Comparison of ENCODE assay signal across 8 mouse cellular contexts in genomic region chr8:85431281-85432167, GRCm38 (mm10). TPM values are rescaled to one million over a fixed set of nuclear protein-coding genes. Genes with fewer than 3 reads are reported as not detected.
A peak's percentile ranks its signal among the peaks of the same experiment; 100 is the strongest.
DNase-seq lines count a peak whose midpoint lies in the region; ATAC-seq and TF ChIP-seq lines count a peak whose summit lies in the region.

No protein-coding gene starts in this region.

- no peaks in the 10 kb centered on the region for H3K27me3 ChIP-seq in heart, embryonic 11.5 days (ENCODE audit: control insufficient read depth, insufficient read depth, low read length)
- H3K27me3 ChIP-seq in forebrain, embryonic 16.5 days (replicated peaks; ENCODE audit: control insufficient read depth, insufficient read depth, low read length): no peaks in the 10 kb centered on the region
- H3K27me3 ChIP-seq in liver, embryonic 14.5 days (ENCODE audit: control insufficient read depth, insufficient read depth, low read length): no peaks in the 10 kb centered on the region

- peaks cover 20% of the 10 kb centered on the region for H3K4me1 ChIP-seq in heart, embryonic 11.5 days (ENCODE audit: control insufficient read depth, insufficient read depth, low read length)
- H3K4me1 ChIP-seq in forebrain, embryonic 16.5 days (replicated peaks; ENCODE audit: control insufficient read depth, insufficient read depth, low read length): peaks cover 23% of the 10 kb centered on the region
- peaks cover 28% of the 10 kb centered on the region in 2 experiments for H3K4me1 ChIP-seq in liver, embryonic 14.5 days (replicated peaks; ENCODE audit: control insufficient read depth in 2 of 2, insufficient read depth in 2 of 2, low read length in 1 of 2)

- H3K9me3 ChIP-seq in heart, embryonic 11.5 days (replicated peaks; ENCODE audit: control insufficient read depth, low read length): no peaks in the 10 kb centered on the region
- no peaks in the 10 kb centered on the region for H3K9me3 ChIP-seq in forebrain, embryonic 16.5 days (ENCODE audit: control insufficient read depth, low read length)
- no peaks in the 10 kb centered on the region for H3K9me3 ChIP-seq in liver, embryonic 14.5 days (ENCODE audit: control insufficient read depth, low read length)

- peak overlapping the region; percentile 89 for H3K4me3 ChIP-seq in heart, embryonic 11.5 days (ENCODE audit: low read depth, low read length)
- peak overlapping the region; percentile 87 for H3K4me3 ChIP-seq in forebrain, embryonic 16.5 days (replicated peaks; ENCODE audit: low read length)
- H3K4me3 ChIP-seq in liver, embryonic 14.5 days (ENCODE audit: insufficient read depth in 1 of 2, low read depth in 2 of 2, low read length in 2 of 2): peak overlapping the region; percentile 83 to 90

- peak overlapping the region; percentile 97 for H3K9ac ChIP-seq in heart, embryonic 11.5 days (ENCODE audit: low read depth, low read length)
- peak overlapping the region; percentile 80; the same call in 1 of the 2 replicates for H3K9ac ChIP-seq in forebrain, embryonic 16.5 days (replicated peaks; ENCODE audit: low read depth, low read length)
- peak overlapping the region; percentile 96 for H3K9ac ChIP-seq in liver, embryonic 14.5 days (replicated peaks)

- DNase-seq in heart, adult 9 months (ENCODE audit: low spot score in 2 of 2): no peak
- DNase-seq in MN1 (ENCODE audit: low spot score): peak; percentile 37
- DNase-seq in liver, embryonic 14.5 days (ENCODE audit: low read depth in 3 of 3, low spot score in 3 of 3): peak in 1 of 3 experiments; percentile 47
- no peak for DNase-seq in adrenal gland, postnatal 4 days (ENCODE audit: low spot score in 2 of 2)
- no peak for DNase-seq in thymus, postnatal 36 days
- DNase-seq in frontal cortex, adult 2 months (ENCODE audit: extremely low spot score in 1 of 2, low spot score in 1 of 2): no peak

- TF ChIP-seq CTCF in liver, embryonic 14.5 days (IDR thresholded peaks at IDR 0.05; ENCODE audit: low read depth): no peak

- H3K4me2 ChIP-seq in heart, embryonic 11.5 days: peak overlapping the region; percentile 80
- H3K4me2 ChIP-seq in forebrain, embryonic 16.5 days (ENCODE audit: low read length): peak overlapping the region; percentile 75
- H3K4me2 ChIP-seq in liver, embryonic 14.5 days (ENCODE audit: low read depth): peak overlapping the region; percentile 68

- TF ChIP-seq EP300 in liver, embryonic 14.5 days (IDR thresholded peaks at IDR 0.05; ENCODE audit: low read depth): no peak

- no peaks in the 10 kb centered on the region for H3K36me3 ChIP-seq in heart, embryonic 11.5 days (ENCODE audit: control insufficient read depth, insufficient read depth, low read length)
- H3K36me3 ChIP-seq in forebrain, embryonic 16.5 days (ENCODE audit: control insufficient read depth, insufficient read depth): no peaks in the 10 kb centered on the region
- H3K36me3 ChIP-seq in liver, embryonic 14.5 days (replicated peaks; ENCODE audit: control insufficient read depth, insufficient read depth, low read depth): no peaks in the 10 kb centered on the region

- no peak for ATAC-seq in heart, embryonic 11.5 days (replicated peaks; ENCODE audit: insufficient number of reproducible peaks, low FRiP score, low TSS enrichment)
- ATAC-seq in forebrain, embryonic 16.5 days: no peak
- no peak for ATAC-seq in liver, embryonic 14.5 days (ENCODE audit: insufficient read depth)

- WGBS in heart, embryonic 11.5 days (ENCODE audit: insufficient replicate concordance): 5% methylated on average over 10 of the region's 10 CpGs
- 17% methylated on average over 10 of the region's 10 CpGs for WGBS in forebrain, embryonic 16.5 days
- 15% methylated on average over 10 of the region's 10 CpGs for WGBS in liver, embryonic 14.5 days (ENCODE audit: insufficient replicate concordance)

- H3K27ac ChIP-seq in heart, embryonic 11.5 days (ENCODE audit: low read depth, low read length): peak overlapping the region; percentile 98
- peak overlapping the region; percentile 89 for H3K27ac ChIP-seq in forebrain, embryonic 16.5 days (ENCODE audit: low read length)
- no peak overlapping the region for H3K27ac ChIP-seq in liver, embryonic 14.5 days

RNA-seq across cellular contexts. Expression of gene 4921524J17Rik, which starts 1.1 kb away (rescaled TPM):
- 67.0 and 73.8 TPM in 2 replicates for polyA plus RNA-seq in heart, embryonic 11.5 days (2014; fragmentation: Nextera tagmentation; extraction: Ambion mirVana)
- polyA plus RNA-seq in forebrain, embryonic 16.5 days (2015; fragmentation: Nextera tagmentation; extraction: Ambion mirVana): 71.5 and 83.9 TPM in 2 replicates
- 5.4 and 7.0 TPM in 2 replicates for polyA plus RNA-seq in liver, embryonic 14.5 days (2012; rRNA removed)
- polyA plus RNA-seq in liver, embryonic 14.5 days (2014; fragmentation: Nextera tagmentation; extraction: Ambion mirVana): 15.4 and 17.1 TPM in 2 replicates
- total RNA-seq in adrenal gland, postnatal 4 days (2021): 10 to 100 TPM; 36.1 to 37.5 TPM
- 14.5 and 15.2 TPM in 2 replicates for polyA plus RNA-seq in frontal cortex, adult 2 months (2012; rRNA removed)

RNA-seq across cellular contexts. Expression of gene Mylk3, which starts 45.4 kb away (rescaled TPM):
- 167 and 212 TPM in 2 replicates for polyA plus RNA-seq in heart, embryonic 11.5 days (2014; fragmentation: Nextera tagmentation; extraction: Ambion mirVana)
- polyA plus RNA-seq in forebrain, embryonic 16.5 days (2015; fragmentation: Nextera tagmentation; extraction: Ambion mirVana): 0.12 and 0.15 TPM in 2 replicates
- polyA plus RNA-seq in liver, embryonic 14.5 days (2012; rRNA removed): 33.0 and 42.1 TPM in 2 replicates
- polyA plus RNA-seq in liver, embryonic 14.5 days (2014; fragmentation: Nextera tagmentation; extraction: Ambion mirVana): 48.7 and 53.1 TPM in 2 replicates
- 1 to 10 TPM; 1.9 to 3.9 TPM for total RNA-seq in adrenal gland, postnatal 4 days (2021)
- polyA plus RNA-seq in frontal cortex, adult 2 months (2012; rRNA removed): 1.1 and 2.8 TPM in 2 replicates
